Comparison of ENCODE assay signal across 17 mouse cellular contexts in the genomic region with DNA sequence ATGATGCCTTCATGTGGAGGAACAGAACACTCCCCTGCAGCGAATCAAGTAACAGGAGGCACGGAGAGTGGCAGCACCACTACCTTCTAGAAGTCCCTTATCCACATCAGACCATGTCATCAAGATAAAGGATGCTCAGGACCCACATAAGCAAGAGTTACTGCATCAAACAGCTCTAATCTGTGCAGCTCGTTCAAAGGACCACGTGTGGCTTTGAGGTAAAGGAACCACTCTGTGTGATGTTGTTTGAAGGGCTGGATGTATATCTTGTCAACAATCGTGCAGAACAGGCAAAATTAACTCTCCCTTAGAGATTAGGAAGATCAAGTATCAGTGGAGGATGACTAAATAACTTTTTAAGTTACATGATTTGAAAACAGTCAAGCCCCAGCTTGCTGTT.
"Had no signal": no experiment of that assay in that cellular context is flagged by ENCODE, and none has a peak within 500 bp of the region (broad histone marks: within the 10 kb centered on the region; RNA-seq: fewer than 3 reads in every experiment).

No protein-coding gene starts in this region.

- H3K4me1 ChIP-seq: neural tube, embryonic 12.5 days; neural tube, embryonic 13.5 days; neural tube, embryonic 15.5 days; stomach, embryonic 15.5 days had no signal

- H3K9me3 ChIP-seq: stomach, embryonic 15.5 days had no signal

- H3K27ac ChIP-seq: neural tube, embryonic 12.5 days; neural tube, embryonic 13.5 days; neural tube, embryonic 15.5 days; stomach, embryonic 15.5 days; stomach, postnatal 0 days had no signal

- H3K36me3 ChIP-seq: neural tube, embryonic 12.5 days; neural tube, embryonic 13.5 days; neural tube, embryonic 15.5 days; stomach, embryonic 15.5 days had no signal

- H3K27me3 ChIP-seq: neural tube, embryonic 12.5 days; neural tube, embryonic 13.5 days; neural tube, embryonic 15.5 days; stomach, embryonic 15.5 days had no signal

- H3K9ac ChIP-seq: neural tube, embryonic 12.5 days; neural tube, embryonic 13.5 days; neural tube, embryonic 15.5 days; stomach, embryonic 15.5 days had no signal

- H3K4me3 ChIP-seq: neural tube, embryonic 12.5 days; neural tube, embryonic 13.5 days; neural tube, embryonic 15.5 days; stomach, embryonic 15.5 days had no signal

- DNase-seq: retina, postnatal 1 day; right cerebral cortex, adult 18-20 months; right cerebral cortex, postnatal 14 days; right cerebral cortex, postnatal 25 days; right cerebral cortex, postnatal 4 days; spleen, adult 18-20 months; thymus, adult 18-20 months; thymus, adult 2 months; thymus, postnatal 14 days; thymus, postnatal 25 days; thymus, postnatal 36 days; thymus, postnatal 4 days had no signal

- H3K4me2 ChIP-seq: neural tube, embryonic 12.5 days; neural tube, embryonic 13.5 days; neural tube, embryonic 15.5 days; stomach, embryonic 15.5 days had no signal
